Mouse (Mus musculus) adrenal gland, adult 8-10 months (tissue): ENCODE data around the gene Serpina3a. TPM values are rescaled to one million over a fixed set of nuclear protein-coding genes. Genes with fewer than 3 reads are reported as not detected.
A peak's percentile ranks its signal among the peaks of the same experiment; 100 is the strongest.

Source experiments
- DNase-seq: peaks from one replicate; pipeline ENCODE4 v3.0.0; 2022
- total RNA-seq, 4 experiments: library from RNA; stranded (reverse); gene quantifications; 2 replicates each; pipeline ENCODE4 v1.2.4; 2022

Serpina3a gene
- total RNA-seq, 4 experiments from 2014 or later, result 0.20 TPM; not detected in 3

- DNase-seq, result no peak
These were observed 30.8 kb downstream of the Serpina3a start for GRCm38 (mm10) chr12:104143286-104143685.

- peak; percentile 34 for DNase-seq
These were observed 33.0 kb downstream of the Serpina3a start for GRCm38 (mm10) chr12:104145571-104145970.

GRCm38 (mm10) chr12:104151989-104152388, 39.5 kb downstream of the Serpina3a start:
- DNase-seq, result no peak

GRCm38 (mm10) chr12:104153041-104153645, 40.6 kb downstream of the Serpina3a start:
- DNase-seq, result no peak

- DNase-seq, result no peak
These were observed 41.1 kb downstream of the Serpina3a start, which contains the start of gene Serpina3c for GRCm38 (mm10) chr12:104153656-104154055. Serpina3c (minus strand) TSS chr12:104153870.

Other genes starting within 250 kb of the Serpina3a start
- gene Serpina1a, start 249.2 kb upstream of the Serpina3a start, total RNA-seq, result 1 to 10 TPM in 1 of 4 experiments, under 1 TPM in 2, not detected in 1; 0.56 to 1.4 (median 0.70) TPM
- gene Serpina1c, start 207.8 kb upstream of the Serpina3a start, total RNA-seq, result 1 to 10 TPM in 1 of 4 experiments, under 1 TPM in 1, not detected in 2; 0.93 to 4.6 TPM
- gene Serpina1e, start 153.7 kb upstream of the Serpina3a start, total RNA-seq, result 1 to 10 TPM in 1 of 4 experiments, under 1 TPM in 1, not detected in 2; 0.20 to 1.4 TPM
- not detected for gene Serpina11, start 122.8 kb upstream of the Serpina3a start, total RNA-seq
- not detected for gene Serpina9, start 99.0 kb upstream of the Serpina3a start, total RNA-seq
- gene Serpina12, start 68.3 kb upstream of the Serpina3a start, total RNA-seq, result under 1 TPM in 3 of 4 experiments, not detected in 1; 0.08 to 0.38 (median 0.28) TPM
- gene Serpina5, start 11.6 kb upstream of the Serpina3a start, total RNA-seq, result 1 to 10 TPM; 1.1 to 3.3 (median 1.9) TPM
- under 1 TPM in 3 of 4 experiments, not detected in 1; 0.15 to 0.40 (median 0.20) TPM for gene Serpina3b, start 15.3 kb downstream of the Serpina3a start, total RNA-seq
- 10 to 100 TPM in 3 of 4 experiments, 1 to 10 TPM in 1; 8.3 to 18.3 (median 13.6) TPM for gene Serpina3c, start 41.1 kb downstream of the Serpina3a start, total RNA-seq
- under 1 TPM in 3 of 4 experiments, not detected in 1; 0.35 to 0.78 (median 0.38) TPM for gene Serpina3f, start 101.8 kb downstream of the Serpina3a start, total RNA-seq
- 1 to 10 TPM; 3.0 to 9.9 (median 3.8) TPM for gene Serpina3g, start 123.5 kb downstream of the Serpina3a start, total RNA-seq
- under 1 TPM in 2 of 4 experiments, not detected in 2; 0.24 to 0.31 TPM for gene Serpina3i, start 150.4 kb downstream of the Serpina3a start, total RNA-seq
- under 1 TPM in 1 of 4 experiments, not detected in 3; 0.42 TPM for gene Serpina3j, start 201.8 kb downstream of the Serpina3a start, total RNA-seq
- 1 to 10 TPM in 3 of 4 experiments, under 1 TPM in 1; 0.49 to 6.3 (median 3.1) TPM for gene Serpina3k, start 225.8 kb downstream of the Serpina3a start, total RNA-seq
- 1 to 10 TPM in 3 of 4 experiments, under 1 TPM in 1; 0.74 to 2.5 (median 1.1) TPM for gene Serpina3m, start 225.8 kb downstream of the Serpina3a start, total RNA-seq